Mouse (Mus musculus): Measurements from ENCODE around the gene Col23a1.
"Not testable (repeated sequence)": the region's sequence is repeated elsewhere in the genome, so short reads cannot be mapped to it uniquely, and the experiment has no call there.

The Col23a1 gene

GRCm38 (mm10) chr11:51326908-51327307 lies 37.2 kb downstream of the Col23a1 start:
- in situ Hi-C loops (cut with MboI, MseI) = no loop called here

DNA sequence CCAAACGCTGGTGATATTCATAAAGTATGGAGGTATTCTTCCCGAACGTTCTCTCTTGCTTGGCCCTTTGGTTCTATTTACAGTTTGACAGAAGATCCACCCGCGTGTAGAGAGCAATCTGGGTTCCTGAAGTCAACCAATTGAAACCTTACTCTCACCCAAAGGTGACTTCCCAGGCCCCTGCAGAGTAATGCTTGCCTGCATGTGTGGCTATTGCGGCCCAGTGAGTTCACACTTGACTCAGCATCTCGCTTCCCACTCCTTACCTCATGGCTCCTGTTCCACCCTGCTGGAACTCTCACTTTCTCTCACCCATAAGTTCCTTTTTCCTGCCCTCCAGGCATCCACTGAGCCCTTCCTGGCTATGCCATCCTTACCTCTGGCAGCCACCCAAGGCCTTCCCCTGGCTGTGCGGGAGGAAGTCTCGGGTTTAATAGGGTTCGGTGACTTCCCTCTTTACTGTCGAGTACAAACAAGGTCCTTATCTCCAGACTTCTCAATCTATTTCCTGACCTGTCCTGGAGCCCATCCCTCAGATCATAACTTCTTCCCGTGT lies 38.7 kb downstream of the Col23a1 start:
- in situ Hi-C loops (cut with MboI, MseI) = no loop called here

DNA sequence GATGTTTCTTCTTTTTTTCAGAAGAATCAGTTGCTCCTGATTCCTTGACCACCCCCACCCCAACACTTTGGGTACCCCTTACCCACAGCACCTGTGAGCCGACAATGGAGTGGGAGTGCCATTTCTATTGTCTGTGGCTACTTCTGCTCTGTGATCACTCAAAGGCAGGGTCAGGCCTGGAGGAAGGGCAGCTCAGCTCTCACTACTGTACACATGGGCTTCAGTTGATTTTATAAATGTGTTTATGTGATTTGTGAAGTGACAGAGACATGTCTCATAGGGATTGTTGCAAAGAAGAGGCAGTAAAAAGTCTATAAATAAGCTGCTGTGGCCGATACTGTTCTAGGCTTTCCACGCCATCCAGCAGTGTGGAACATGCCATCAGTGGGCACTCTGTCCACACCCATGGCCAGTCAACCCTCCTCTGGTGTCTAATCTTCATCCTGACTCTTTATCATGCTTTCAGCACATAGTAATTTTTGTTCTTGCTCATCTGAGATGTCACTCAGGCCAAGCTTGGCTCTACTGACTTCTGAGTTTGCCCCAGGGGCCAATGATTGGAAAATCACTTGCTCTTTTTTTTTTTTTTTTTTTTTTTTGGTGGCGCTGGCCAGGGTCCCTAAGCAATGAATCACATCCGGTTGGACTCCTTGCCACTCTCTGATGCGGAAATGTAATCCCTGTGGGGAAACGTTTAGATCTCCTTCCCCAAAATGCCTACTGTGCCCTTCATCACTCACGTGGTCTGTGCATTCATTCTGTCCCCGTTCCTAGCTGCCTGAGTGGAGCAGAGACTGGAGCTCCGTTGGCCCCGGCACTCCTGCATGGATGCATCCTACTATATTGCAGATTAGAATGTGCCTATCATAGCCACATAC lies 40.4 kb downstream of the Col23a1 start:
- in situ Hi-C loops (cut with MboI, MseI) = no loop called here

DNA sequence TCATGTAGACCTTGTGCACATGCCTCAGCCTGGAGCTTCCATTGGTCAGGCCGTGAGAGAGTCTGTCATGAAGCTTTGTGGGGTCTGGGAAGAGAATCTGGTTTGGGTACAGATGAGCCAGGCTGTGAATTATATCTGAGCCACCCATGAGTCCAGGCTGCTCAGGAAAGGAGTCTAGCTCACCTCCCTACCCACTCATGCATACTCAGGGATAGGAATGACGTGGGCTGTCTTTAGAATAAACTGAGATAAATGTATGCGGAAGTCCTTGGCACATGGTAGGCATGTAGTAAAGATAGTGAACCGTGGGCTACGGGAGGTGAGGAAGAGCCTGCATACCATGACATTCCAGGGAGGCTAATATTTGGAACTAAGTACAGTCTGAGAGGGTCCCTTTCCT lies 44.3 kb downstream of the Col23a1 start:
- in situ Hi-C loops (cut with MboI, MseI) = no loop called here

GRCm38 (mm10) chr11:51337585-51337984 lies 47.9 kb downstream of the Col23a1 start:
- in situ Hi-C loops (cut with MboI, MseI) = no loop called here

DNA sequence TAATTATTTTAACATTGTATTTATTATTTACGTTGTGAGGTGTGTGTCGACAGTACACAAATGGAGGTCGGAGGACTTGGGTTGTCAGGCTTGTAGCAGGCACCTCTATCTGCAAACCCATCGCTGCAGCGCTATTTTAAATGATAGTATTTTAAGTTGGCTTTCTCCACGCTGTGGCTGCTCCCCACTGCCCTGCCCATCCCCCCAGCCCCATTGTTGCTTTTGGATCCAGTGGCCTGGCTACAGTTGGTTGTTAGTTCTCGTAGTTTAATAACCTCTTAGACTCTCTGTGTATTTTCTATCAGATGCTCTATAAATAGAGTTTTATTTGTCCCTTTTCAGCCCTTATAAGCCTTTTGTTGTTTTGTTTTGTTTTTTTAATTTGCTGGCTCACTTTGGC lies 48.7 kb downstream of the Col23a1 start:
- in situ Hi-C loops (cut with MboI, MseI) = no loop called here

DNA sequence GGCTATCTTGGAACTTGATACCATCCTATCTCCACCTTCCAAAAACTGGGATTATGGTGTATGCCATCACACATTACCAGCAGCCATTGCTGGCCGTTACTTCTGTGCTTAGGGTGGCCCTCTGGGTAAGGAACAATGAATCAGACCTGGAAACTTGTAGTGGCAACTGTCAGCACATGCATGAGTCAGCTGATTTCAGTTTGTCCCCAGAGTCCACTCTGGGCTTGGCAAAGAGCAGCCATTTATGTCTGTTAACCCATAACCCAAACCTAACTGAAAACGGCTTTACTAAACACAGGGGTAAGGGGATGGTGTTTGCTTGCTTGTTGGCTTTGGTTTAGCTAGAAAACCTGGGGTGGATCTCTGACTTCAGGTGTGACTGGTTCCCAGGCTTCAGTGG lies 51.4 kb downstream of the Col23a1 start:
- in situ Hi-C loops (cut with MboI, MseI) = no loop called here

- in situ Hi-C loops (cut with MboI, MseI) = no loop called here
Observed at GRCm38 (mm10) chr11:51342776-51343175, 53.1 kb downstream of the Col23a1 start.

DNA sequence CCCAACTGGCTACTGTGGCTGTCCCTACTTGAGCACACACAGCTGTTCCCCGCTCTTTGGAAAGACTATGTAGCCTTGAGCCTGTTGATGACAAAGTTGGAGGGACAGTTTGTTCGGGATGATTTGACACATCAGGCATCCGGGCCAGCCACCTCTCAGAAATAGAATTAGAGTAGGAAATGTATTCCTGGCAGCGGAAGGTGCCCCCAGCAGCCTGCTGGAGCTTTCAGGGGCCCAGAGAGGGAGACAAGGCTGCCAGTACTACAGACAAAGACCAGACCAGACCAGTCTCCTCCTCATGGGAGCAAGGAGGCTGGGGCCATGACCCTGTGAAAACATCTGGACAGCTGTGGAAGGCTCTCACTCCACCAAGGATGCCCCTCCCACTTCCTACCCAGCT lies 53.6 kb downstream of the Col23a1 start:
- in situ Hi-C loops (cut with MboI, MseI) = no loop called here

DNA sequence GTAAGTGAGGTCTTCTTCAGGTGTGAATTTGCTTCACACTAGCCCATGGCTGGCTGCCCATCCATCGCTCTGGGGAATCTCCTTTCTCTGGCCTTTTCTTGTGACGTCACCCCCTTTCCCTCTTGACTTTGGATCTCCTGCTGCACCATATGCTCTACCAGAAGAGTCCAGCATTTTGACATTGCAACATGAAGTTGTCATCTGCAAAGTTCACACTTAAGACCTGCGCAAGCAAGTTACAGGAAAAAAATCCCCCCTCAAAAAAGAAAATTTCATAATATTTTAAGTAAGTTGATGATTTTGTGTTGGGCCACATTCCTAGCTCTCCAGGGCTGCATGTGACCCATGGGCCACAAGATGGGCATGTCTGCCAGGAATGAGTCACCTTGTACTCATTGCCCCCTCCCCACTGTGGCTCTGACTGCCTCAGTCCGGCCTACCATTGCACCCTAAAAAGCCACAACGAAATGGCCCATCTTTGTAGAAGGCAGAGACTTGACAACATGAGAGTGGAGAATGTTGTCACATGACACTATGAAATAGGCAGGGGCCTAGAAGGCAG lies 54.1 kb downstream of the Col23a1 start:
- in situ Hi-C loops (cut with MboI, MseI) = no loop called here

DNA sequence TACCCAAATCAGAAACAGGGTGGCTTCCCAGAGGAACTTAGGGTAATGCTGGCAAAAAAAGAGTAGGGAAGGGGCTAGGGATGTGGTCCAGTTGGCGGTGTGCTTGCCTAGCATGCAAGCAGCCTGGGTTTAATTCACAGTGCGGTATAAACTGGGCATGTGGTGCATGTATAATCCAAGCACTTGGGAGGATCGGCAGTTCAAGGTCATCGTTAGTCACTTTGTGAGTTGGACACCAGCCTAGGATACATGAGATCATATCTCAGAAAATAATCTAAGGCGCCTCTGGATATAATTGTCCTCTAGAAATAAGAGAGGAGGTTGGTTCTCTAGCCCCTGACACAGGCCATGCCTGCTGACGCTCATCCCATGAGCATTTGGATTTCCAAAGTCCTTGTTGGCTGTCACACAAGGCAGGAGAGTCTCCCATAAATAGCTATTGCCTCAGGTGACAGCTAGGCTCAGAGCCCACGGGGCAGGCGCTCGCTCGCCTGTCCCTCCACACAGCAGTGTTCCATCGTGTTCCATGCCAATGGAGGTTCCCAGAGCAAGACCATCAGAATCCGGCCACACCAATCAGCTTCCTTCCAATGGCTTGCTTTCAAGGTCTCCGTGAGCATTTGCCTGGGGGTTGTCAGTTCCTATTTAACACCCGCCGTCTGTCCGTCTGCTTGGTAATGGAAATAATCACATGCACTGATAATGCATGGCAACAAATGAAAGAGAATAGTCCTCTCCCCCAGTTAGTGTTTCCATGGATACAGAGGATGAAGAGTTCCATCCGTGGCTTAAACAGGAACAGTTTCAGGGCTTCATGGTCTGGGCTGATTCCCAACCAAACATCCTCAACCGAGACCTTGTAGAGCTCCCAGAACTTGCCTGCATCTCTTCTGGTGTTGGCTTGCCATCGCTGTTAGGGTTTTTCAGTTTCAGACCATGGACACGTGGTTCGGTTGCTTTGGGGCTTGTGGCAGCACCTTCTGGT lies 56.1 kb downstream of the Col23a1 start:
- in situ Hi-C loops (cut with MboI, MseI) = no loop called here

DNA sequence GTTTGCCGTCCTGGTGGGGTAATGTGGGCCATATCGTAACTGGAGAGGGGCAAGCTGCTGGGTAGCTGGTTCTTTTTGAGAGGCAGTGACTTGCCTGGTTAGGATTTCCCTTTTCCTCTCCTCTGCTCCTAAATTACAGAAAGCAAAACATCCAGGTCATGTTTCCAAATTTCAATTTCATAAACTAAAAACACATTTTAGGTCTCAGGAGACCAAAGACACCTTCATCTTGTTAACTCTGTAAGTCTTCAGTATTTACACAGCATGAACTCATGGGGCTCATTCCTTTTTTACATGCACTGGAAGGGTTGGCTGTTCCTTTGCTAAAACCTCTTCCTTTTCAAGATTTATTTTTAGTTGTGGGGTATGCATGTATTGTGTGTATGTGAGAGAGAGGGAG lies 58.0 kb downstream of the Col23a1 start:
- in situ Hi-C loops (cut with MboI, MseI) = no loop called here

GRCm38 (mm10) chr11:51349665-51350064 lies 59.9 kb downstream of the Col23a1 start:
- in situ Hi-C loops (cut with MboI, MseI) = no loop called here

DNA sequence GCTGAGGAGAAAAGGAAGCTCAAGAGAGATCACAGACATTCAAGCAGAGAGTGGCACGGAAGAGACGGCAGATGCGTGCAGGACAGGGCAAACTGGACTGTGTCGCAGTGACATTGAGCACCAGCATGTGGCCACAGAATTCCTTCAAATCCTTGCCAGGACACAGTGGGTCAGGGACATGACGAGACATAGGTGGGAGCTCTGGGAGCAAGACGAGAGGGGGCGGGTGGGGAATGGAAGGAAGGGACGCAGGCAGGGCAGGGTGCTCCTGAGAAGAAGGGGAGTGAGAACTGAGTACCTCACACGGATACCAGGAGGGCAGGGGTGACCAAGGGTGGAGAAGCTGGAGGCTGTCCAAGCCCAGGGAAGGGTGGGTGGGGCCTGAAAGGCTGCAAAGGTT lies 61.4 kb downstream of the Col23a1 start:
- in situ Hi-C loops (cut with MboI, MseI) = no loop called here

DNA sequence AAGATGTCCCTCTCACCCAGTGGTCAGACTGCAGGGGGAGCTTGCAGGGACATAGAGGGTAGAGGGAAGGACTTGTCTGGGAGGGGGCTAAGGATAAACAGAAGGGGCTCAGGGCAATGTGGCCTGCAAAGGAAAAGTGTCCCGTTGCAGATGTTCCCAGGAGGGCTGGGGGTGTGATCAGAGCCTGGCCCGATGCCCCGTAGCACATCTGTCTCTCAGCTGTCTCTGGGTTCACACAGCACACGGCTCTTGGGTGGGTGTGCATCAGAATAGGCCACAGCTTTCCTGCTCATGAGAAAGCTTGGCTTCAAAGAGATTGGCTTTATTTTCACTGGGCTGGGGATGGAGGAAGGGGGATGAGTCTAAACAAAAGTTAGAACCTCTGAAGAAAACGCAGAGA lies 62.1 kb downstream of the Col23a1 start:
- in situ Hi-C loops (cut with MboI, MseI) = no loop called here

DNA sequence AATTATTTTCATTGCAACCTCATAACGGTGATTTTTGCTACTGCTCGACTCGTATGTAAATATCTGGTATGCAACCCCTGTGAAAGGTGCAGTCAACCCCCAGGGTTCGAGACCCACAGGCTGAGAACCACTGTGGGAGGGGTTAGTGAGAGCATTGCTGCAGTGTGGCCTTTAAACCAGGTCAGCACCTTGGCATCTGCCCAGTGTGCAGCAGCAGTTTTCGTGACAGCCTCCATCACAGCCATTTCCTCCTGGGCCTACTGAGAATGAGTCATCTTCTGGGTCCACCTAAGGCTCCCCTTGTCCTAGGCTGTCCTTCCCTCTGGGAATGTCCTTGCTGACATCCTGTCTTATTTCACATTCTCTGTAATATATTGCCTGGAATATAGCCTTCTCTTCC lies 64.0 kb downstream of the Col23a1 start:
- in situ Hi-C loops (cut with MboI, MseI) = no loop called here

DNA sequence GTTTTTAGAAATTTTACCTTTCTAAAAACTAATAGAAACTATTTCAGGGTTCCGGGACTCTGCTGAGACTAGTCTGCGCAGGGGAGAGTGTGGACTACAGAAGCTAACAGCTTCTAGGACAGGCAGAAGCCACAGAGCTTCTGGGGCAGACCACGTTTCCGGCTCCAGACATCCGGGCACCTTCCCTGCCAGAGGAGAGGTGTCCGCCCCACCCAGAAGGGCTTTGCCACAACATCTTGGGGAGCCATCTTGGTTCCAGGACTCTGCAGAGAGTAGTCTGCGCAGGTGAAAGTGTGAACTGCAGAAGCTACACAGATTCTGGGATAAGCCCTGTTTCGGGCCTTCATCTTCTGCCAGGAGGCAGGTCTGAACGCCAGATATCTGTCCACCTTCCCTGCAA lies 69.3 kb downstream of the Col23a1 start:
- in situ Hi-C loops (cut with MboI, MseI) = not testable (repeated sequence)

DNA sequence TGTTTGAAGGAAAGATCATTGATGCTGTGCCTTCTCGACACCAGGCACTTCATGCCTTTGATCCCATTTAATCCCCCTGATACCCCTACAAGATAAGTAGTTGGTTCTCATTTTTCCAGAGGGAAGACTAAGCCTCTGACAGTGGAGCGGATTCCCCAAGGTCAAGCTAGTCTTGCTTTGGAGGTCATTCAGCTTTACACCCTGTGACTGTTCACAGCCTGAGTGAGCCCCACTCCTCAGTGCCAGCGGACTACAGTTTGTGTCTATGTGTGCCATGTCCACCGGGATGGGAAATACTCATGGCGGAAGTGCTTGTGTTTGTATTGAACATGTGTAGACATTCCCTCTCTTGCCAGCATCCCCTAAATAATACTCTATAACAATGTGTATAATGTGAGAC lies 74.6 kb downstream of the Col23a1 start:
- in situ Hi-C loops (cut with MboI, MseI) = no loop called here

- in situ Hi-C loops (cut with MboI, MseI) = no loop called here
Observed at GRCm38 (mm10) chr11:51367334-51367733, 77.6 kb downstream of the Col23a1 start.

DNA sequence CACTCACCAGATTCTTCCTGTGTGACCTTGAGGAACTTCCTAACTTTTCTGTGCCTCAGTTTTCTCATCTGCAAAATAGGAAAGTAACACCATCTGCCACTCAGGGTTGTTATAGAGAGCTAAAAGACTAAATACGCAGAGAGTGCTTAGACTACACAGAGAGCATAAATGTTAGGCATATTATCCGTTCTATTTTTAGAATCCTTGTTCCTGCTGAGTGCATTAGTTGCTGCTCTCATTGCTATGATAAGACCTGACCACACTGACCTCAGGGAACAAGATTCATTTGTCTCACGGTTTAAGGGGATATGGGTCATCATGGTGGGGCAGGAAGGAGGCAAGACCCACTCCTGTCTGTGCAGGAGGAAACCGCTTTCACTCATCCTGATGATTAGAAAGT lies 80.6 kb downstream of the Col23a1 start:
- in situ Hi-C loops (cut with MboI, MseI) = no loop called here

- in situ Hi-C loops (cut with MboI, MseI) = no loop called here
Observed at GRCm38 (mm10) chr11:51371321-51371720, 81.6 kb downstream of the Col23a1 start.

- in situ Hi-C loops (cut with MboI, MseI) = no loop called here
Observed at GRCm38 (mm10) chr11:51371926-51372325, 82.2 kb downstream of the Col23a1 start.

Data from T-helper 1 cell (primary cell).